7 mouse cellular contexts compared by ENCODE assay signal in the genomic region with DNA sequence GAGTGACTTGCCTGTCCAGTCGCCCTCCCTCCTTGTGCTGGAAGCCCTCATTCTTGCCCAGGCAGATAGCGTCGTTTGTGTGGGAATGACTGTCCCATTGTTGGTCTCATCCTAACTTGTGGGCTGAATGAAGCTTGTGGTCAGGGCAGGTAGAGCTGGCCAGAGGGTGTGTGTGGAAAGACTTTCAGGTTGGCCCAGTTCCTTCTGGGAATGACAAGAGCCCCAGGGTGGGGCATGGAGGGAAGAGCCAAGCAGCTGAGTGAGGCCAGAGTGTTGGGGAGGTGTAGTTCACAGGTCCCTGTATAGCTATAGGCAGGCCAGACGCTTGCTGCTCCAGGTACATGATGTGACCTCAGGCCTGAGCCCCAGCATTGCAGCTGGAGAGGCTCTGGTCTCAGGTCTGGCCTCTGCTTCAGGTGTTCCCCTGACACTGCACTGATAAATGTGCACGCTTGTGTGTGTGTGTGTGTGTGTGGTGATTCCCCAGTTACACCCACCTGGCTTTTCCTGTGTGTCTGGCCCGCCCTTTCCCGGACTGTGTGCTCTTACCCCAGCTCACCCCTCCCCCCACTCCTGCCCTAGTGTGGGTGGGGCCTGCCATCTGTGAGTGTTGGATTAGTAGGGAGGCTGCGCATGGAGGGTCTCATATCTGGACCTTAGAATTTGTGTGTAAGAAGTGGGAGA. TPM values are rescaled to one million over a fixed set of nuclear protein-coding genes. Genes with fewer than 3 reads are reported as not detected.
DNase-seq lines count a peak whose midpoint lies in the region; ATAC-seq and TF ChIP-seq lines count a peak whose summit lies in the region.

No protein-coding gene starts in this region.

- no peaks in the 10 kb centered on the region for H3K9me3 ChIP-seq in kidney, postnatal 0 days (replicated peaks; ENCODE audit: low read length)

- peak; percentile 23 for ATAC-seq in kidney, postnatal 0 days (replicated peaks; ENCODE audit: low FRiP score, low read depth)
- peak; percentile 35 for ATAC-seq in inflammation-experienced regulatory T-cells, adult 6 months
- ATAC-seq in megakaryocyte progenitor cell, adult 5-6 weeks (replicated peaks; ENCODE audit: poor library complexity), result peak; percentile 42; the same call in 1 of the 2 replicates
- no peak for ATAC-seq in erythroid progenitor cell, adult 5-6 weeks (replicated peaks; ENCODE audit: low FRiP score, poor library complexity, severe bottlenecking)

- peaks cover 34% of the 10 kb centered on the region for H3K4me1 ChIP-seq in kidney, postnatal 0 days (replicated peaks; ENCODE audit: insufficient read depth, low read length)

- H3K27me3 ChIP-seq in kidney, postnatal 0 days (ENCODE audit: insufficient read depth, low read length), result no peaks in the 10 kb centered on the region

- WGBS in kidney, postnatal 0 days, result 69% methylated on average over 8 of the region's 8 CpGs

- no peak overlapping the region for H3K27ac ChIP-seq in kidney, postnatal 0 days

- H3K36me3 ChIP-seq in kidney, postnatal 0 days (ENCODE audit: insufficient read depth, low read length), result peaks cover 23% of the 10 kb centered on the region

- no peak for DNase-seq in kidney, postnatal 0 days (ENCODE audit: low spot score)
- no peak for DNase-seq in kidney, adult 9 months
- peak; percentile 92 for DNase-seq in R1 (ENCODE audit: low read depth, low spot score)
- DNase-seq in layer of hippocampus, postnatal 14 days (ENCODE audit: low spot score in 2 of 2), result no peak

- no peak for TF ChIP-seq CTCF in kidney, postnatal 0 days (IDR thresholded peaks at IDR 0.05; ENCODE audit: low read depth)

- no peak overlapping the region for H3K4me2 ChIP-seq in kidney, postnatal 0 days (ENCODE audit: low read length)

- no peak overlapping the region for H3K9ac ChIP-seq in kidney, postnatal 0 days (ENCODE audit: low read depth, low read length)

- H3K4me3 ChIP-seq in kidney, postnatal 0 days (replicated peaks; ENCODE audit: low read depth, low read length), result no peak overlapping the region

RNA-seq across cellular contexts. Expression of gene Pgs1, which starts 21.5 kb away (rescaled TPM):
- 29.6 and 32.0 TPM in 2 replicates for polyA plus RNA-seq in kidney, postnatal 0 days (2015; fragmentation: Nextera tagmentation; extraction: Ambion mirVana)
- polyA plus RNA-seq in inflammation-experienced regulatory T-cells, adult 6 months (2017; shearing (Covaris generic)), result 10 to 100 TPM; 26.4 to 38.4 (median 36.7) TPM
- 13.0 and 14.7 TPM in 2 replicates for total RNA-seq in megakaryocyte progenitor cell, adult 5-6 weeks (2015)
- total RNA-seq in megakaryocyte progenitor cell, adult 5-6 weeks (2017), result 15.6 and 18.7 TPM in 2 replicates
- total RNA-seq in layer of hippocampus, postnatal 14 days (2021), result 10 to 100 TPM; 65.4 to 66.9 TPM
- total RNA-seq in erythroid progenitor cell, adult 5-6 weeks (2015; ENCODE audit: low replicate concordance), result 10.1 and 13.3 TPM in 2 replicates
- 5.1 and 22.5 TPM in 2 replicates for total RNA-seq in erythroid progenitor cell, adult 5-6 weeks (2017; ENCODE audit: low replicate concordance)

RNA-seq across cellular contexts. Expression of gene Socs3, which starts 37.8 kb away (rescaled TPM):
- polyA plus RNA-seq in kidney, postnatal 0 days (2015; fragmentation: Nextera tagmentation; extraction: Ambion mirVana), result 11.7 and 14.4 TPM in 2 replicates
- polyA plus RNA-seq in inflammation-experienced regulatory T-cells, adult 6 months (2017; shearing (Covaris generic)), result 10 to 100 TPM; 21.7 to 47.4 (median 28.6) TPM
- 0.76 and 0.96 TPM in 2 replicates for total RNA-seq in megakaryocyte progenitor cell, adult 5-6 weeks (2015)
- 0.79 and 1.1 TPM in 2 replicates for total RNA-seq in megakaryocyte progenitor cell, adult 5-6 weeks (2017)
- total RNA-seq in layer of hippocampus, postnatal 14 days (2021), result 1 to 10 TPM; 2.1 to 3.2 TPM
- total RNA-seq in erythroid progenitor cell, adult 5-6 weeks (2015; ENCODE audit: low replicate concordance), result 0.36 and 1.3 TPM in 2 replicates
- 1.2 TPM in 1 of 2 replicates, not detected in the other for total RNA-seq in erythroid progenitor cell, adult 5-6 weeks (2017; ENCODE audit: low replicate concordance)
